11 mouse cellular contexts compared by ENCODE assay signal in the genomic region with DNA sequence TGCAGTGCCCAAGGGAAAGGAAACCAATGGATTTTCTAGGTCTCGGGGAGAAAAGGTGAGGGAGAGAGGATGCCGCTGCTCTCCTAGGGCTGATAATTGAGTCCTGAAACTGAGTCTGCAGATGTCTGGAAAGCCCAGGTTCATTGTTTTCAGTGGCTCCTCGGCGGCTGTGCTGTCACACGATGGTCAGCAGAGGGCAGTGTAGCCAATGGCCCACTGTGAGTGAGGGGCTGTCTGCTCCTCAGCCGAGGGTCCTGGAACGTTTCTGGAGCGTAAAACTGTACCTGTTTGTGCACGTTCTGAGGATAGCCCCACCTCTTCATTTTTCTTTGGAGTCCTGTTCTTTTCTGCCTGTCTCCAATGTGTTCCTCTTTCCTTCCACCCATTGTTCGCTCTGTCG. TPM values are rescaled to one million over a fixed set of nuclear protein-coding genes. Genes with fewer than 3 reads are reported as not detected.
DNase-seq lines count a peak whose midpoint lies in the region; ATAC-seq and TF ChIP-seq lines count a peak whose summit lies in the region.
"Had no signal": no experiment of that assay in that cellular context is flagged by ENCODE, and none has a peak within 500 bp of the region (broad histone marks: within the 10 kb centered on the region; RNA-seq: fewer than 3 reads in every experiment).

No protein-coding gene starts in this region.

- H3K9ac ChIP-seq in lung, embryonic 14.5 days: no peak overlapping the region
- no peak overlapping the region for H3K9ac ChIP-seq in neural tube, embryonic 13.5 days

- ATAC-seq in lung, embryonic 14.5 days (ENCODE audit: insufficient read depth): no peak
- peak; percentile 50; the same call in 1 of the 2 replicates for ATAC-seq in neural tube, embryonic 13.5 days (ENCODE audit: low read depth)
- no peak for ATAC-seq in granulocyte monocyte progenitor cell, adult 5-6 weeks (replicated peaks; ENCODE audit: poor library complexity, severe bottlenecking)

- 34% methylated on average over 11 of the region's 11 CpGs for WGBS in lung, embryonic 14.5 days
- WGBS in neural tube, embryonic 13.5 days: 35% methylated on average over 11 of the region's 11 CpGs

- no peak overlapping the region for H3K4me2 ChIP-seq in lung, embryonic 14.5 days
- no peak overlapping the region for H3K4me2 ChIP-seq in neural tube, embryonic 13.5 days

- intact Hi-C loops in gastrocnemius, adult 2 months (cut with DNase I): no loop called here
- intact Hi-C loops in heart, postnatal 25 days (cut with DNase I): no loop called here

- no peak overlapping the region for H3K27ac ChIP-seq in gastrocnemius, adult 2 months
- no peak overlapping the region for H3K27ac ChIP-seq in lung, embryonic 14.5 days (ENCODE audit: low read depth)
- no peak overlapping the region for H3K27ac ChIP-seq in neural tube, embryonic 13.5 days (replicated peaks)

- DNase-seq in gastrocnemius, adult 2 months: no peak
- no peak for DNase-seq in gastrocnemius, adult 18-20 months (ENCODE audit: low spot score)
- DNase-seq in lung, embryonic 14.5 days: peak; percentile 42
- DNase-seq in lung, postnatal 25 days (ENCODE audit: low spot score): no peak
- DNase-seq in ZHBTc4 (ENCODE audit: low read depth, low spot score): peak; percentile 24
- DNase-seq in heart, postnatal 25 days (ENCODE audit: low spot score): no peak
- DNase-seq: lung, postnatal 10 days; right cerebral cortex, adult 18-20 months had no signal

- H3K27me3 ChIP-seq in lung, embryonic 14.5 days (ENCODE audit: insufficient read depth, low read length): no peaks in the 10 kb centered on the region
- H3K27me3 ChIP-seq in neural tube, embryonic 13.5 days: no peaks in the 10 kb centered on the region

- TF ChIP-seq CTCF in gastrocnemius, adult 2 months (IDR thresholded peaks at IDR 0.05): peak; percentile 47
- peak; percentile 70 for TF ChIP-seq CTCF in lung, embryonic 14.5 days (IDR thresholded peaks at IDR 0.05; ENCODE audit: low read depth)

- H3K4me3 ChIP-seq in gastrocnemius, adult 2 months: no peak overlapping the region
- H3K4me3 ChIP-seq in lung, embryonic 14.5 days (ENCODE audit: low read depth, low read length): no peak overlapping the region
- no peak overlapping the region for H3K4me3 ChIP-seq in neural tube, embryonic 13.5 days

- H3K36me3 ChIP-seq in lung, embryonic 14.5 days (ENCODE audit: insufficient read depth): no peaks in the 10 kb centered on the region
- H3K36me3 ChIP-seq in neural tube, embryonic 13.5 days: no peaks in the 10 kb centered on the region

- H3K9me3 ChIP-seq in lung, embryonic 14.5 days (ENCODE audit: low read depth, low read length): no peaks in the 10 kb centered on the region
- H3K9me3 ChIP-seq in neural tube, embryonic 13.5 days: no peaks in the 10 kb centered on the region

- no peaks in the 10 kb centered on the region for H3K4me1 ChIP-seq in lung, embryonic 14.5 days (ENCODE audit: insufficient read depth)
- peaks cover 5% of the 10 kb centered on the region; the same call in 1 of the 2 replicates for H3K4me1 ChIP-seq in neural tube, embryonic 13.5 days (replicated peaks)

RNA-seq across cellular contexts. Expression of a gene that starts 13.7 kb away (rescaled TPM):
- 1 to 10 TPM; 3.2 to 3.4 TPM for total RNA-seq in gastrocnemius, adult 2 months (2021)
- 1 to 10 TPM; 3.3 to 3.4 TPM for total RNA-seq in gastrocnemius, adult 18-20 months (2021)
- 8.3 and 8.9 TPM in 2 replicates for polyA plus RNA-seq in lung, embryonic 14.5 days (2014; fragmentation: Nextera tagmentation; extraction: Ambion mirVana)
- 10.1 and 11.3 TPM in 2 replicates for polyA plus RNA-seq in neural tube, embryonic 13.5 days (2015; fragmentation: Nextera tagmentation; extraction: Ambion mirVana)
- total RNA-seq in granulocyte monocyte progenitor cell, adult 5-6 weeks (2014; fragmentation: Nextera tagmentation): 8.5 and 11.0 TPM in 2 replicates
- total RNA-seq in granulocyte monocyte progenitor cell, adult 5-6 weeks (2017): 14.2 and 17.2 TPM in 2 replicates
- 1 to 10 TPM; 2.6 to 2.8 TPM for total RNA-seq in heart, postnatal 25 days (2021)

RNA-seq across cellular contexts. Expression of a gene that starts 33.8 kb away (rescaled TPM):
- total RNA-seq in gastrocnemius, adult 2 months (2021): not detected
- not detected for total RNA-seq in gastrocnemius, adult 18-20 months (2021)
- 22.7 and 23.0 TPM in 2 replicates for polyA plus RNA-seq in lung, embryonic 14.5 days (2014; fragmentation: Nextera tagmentation; extraction: Ambion mirVana)
- polyA plus RNA-seq in neural tube, embryonic 13.5 days (2015; fragmentation: Nextera tagmentation; extraction: Ambion mirVana): 16.9 and 22.0 TPM in 2 replicates
- total RNA-seq in granulocyte monocyte progenitor cell, adult 5-6 weeks (2014; fragmentation: Nextera tagmentation): not detected in 2 replicates
- total RNA-seq in granulocyte monocyte progenitor cell, adult 5-6 weeks (2017): not detected in 2 replicates
- total RNA-seq in heart, postnatal 25 days (2021): not detected
- polyA plus RNA-seq: gonadal fat pad, adult 2 months had no signal

Comparison
In these comparisons a context has a peak if more than half of its experiments do, and no peak if none do; other contexts are left out.
1. DNase-seq: peak in lung, embryonic 14.5 days (single experiment) and ZHBTc4 (single experiment); none in gastrocnemius, adult 2 months (single experiment), gastrocnemius, adult 18-20 months (single experiment), lung, postnatal 25 days (single experiment) and heart, postnatal 25 days (single experiment).